Mouse (Mus musculus): ENCODE measurements at regions not wholly inside any gene's neighbourhood (a gene's known extent, or its start where the extent isn't known, plus 50 kb on each side); places are given as distances from the start of the nearest gene placed in this dataset.

GRCm38 (mm10) chr13:107600331-107601131 lies 443.7 kb upstream of the Smim15 start:
- 34% methylated on average over 22 of the region's 22 CpGs for WGBS
- Histone ChIP-seq H3K9me3 (replicated peaks; ENCODE audit: control insufficient read depth, low read length) (peaks cover 4% of the 10 kb centered on the region; the same call in 1 of the 2 replicates), H3K27me3 (ENCODE audit: control insufficient read depth, insufficient read depth, low read length) (no peaks in the 10 kb centered on the region), H3K4me2 (ENCODE audit: low read depth, low read length) (peak overlapping the region; percentile 44), H3K36me3 (replicated peaks; ENCODE audit: control insufficient read depth, insufficient read depth, low read length) (no peaks in the 10 kb centered on the region), H3K4me3 (ENCODE audit: low read depth, low read length) (no peak overlapping the region), H3K27ac (ENCODE audit: low read depth) (no peak overlapping the region), H3K4me1 (ENCODE audit: control insufficient read depth, insufficient read depth) (0 out of 2 replicates have a peak, but pooled peaks cover 8% of the 10 kb centered on the region), H3K9ac (replicated peaks; ENCODE audit: low read depth, low read length) (no peak overlapping the region)
- peak; percentile 38 for DNase-seq (ENCODE audit: low spot score)
- ATAC-seq (ENCODE audit: insufficient read depth, low read depth) = peak; percentile 80
- TF ChIP-seq CTCF (IDR thresholded peaks at IDR 0.05; ENCODE audit: low read depth) (no peak), EP300 (IDR thresholded peaks at IDR 0.05; ENCODE audit: low read depth) (no peak)

GRCm38 (mm10) chr13:107599094-107599644 lies 445.1 kb upstream of the Smim15 start:
- WGBS = 42% methylated on average over 4 of the region's 4 CpGs
- H3K27ac ChIP-seq (ENCODE audit: low read depth) = no peak overlapping the region
- no peaks in the 10 kb centered on the region for H3K36me3 ChIP-seq (replicated peaks; ENCODE audit: control insufficient read depth, insufficient read depth, low read length)
- peaks cover 4% of the 10 kb centered on the region; the same call in 1 of the 2 replicates for H3K9me3 ChIP-seq (replicated peaks; ENCODE audit: control insufficient read depth, low read length)
- H3K27me3 ChIP-seq (ENCODE audit: control insufficient read depth, insufficient read depth, low read length) = no peaks in the 10 kb centered on the region
- H3K9ac ChIP-seq (replicated peaks; ENCODE audit: low read depth, low read length) = no peak overlapping the region
- DNase-seq (ENCODE audit: low spot score) (no peak), ATAC-seq (ENCODE audit: insufficient read depth, low read depth) (no peak)
- H3K4me2 ChIP-seq (ENCODE audit: low read depth, low read length) = no peak overlapping the region
- no peak overlapping the region for H3K4me3 ChIP-seq (ENCODE audit: low read depth, low read length)
- H3K4me1 ChIP-seq (ENCODE audit: control insufficient read depth, insufficient read depth) = 0 out of 2 replicates have a peak, but pooled peaks cover 8% of the 10 kb centered on the region
- TF ChIP-seq CTCF (IDR thresholded peaks at IDR 0.05; ENCODE audit: low read depth) (no peak), EP300 (IDR thresholded peaks at IDR 0.05; ENCODE audit: low read depth) (no peak)

- TF ChIP-seq CTCF (IDR thresholded peaks at IDR 0.05; ENCODE audit: low read depth) = no peak
- no peak for TF ChIP-seq EP300 (IDR thresholded peaks at IDR 0.05; ENCODE audit: low read depth)
- Histone ChIP-seq H3K27ac (ENCODE audit: low read depth) (no peak overlapping the region), H3K9ac (replicated peaks; ENCODE audit: low read depth, low read length) (no peak overlapping the region), H3K4me2 (ENCODE audit: low read depth, low read length) (no peak overlapping the region), H3K4me1 (ENCODE audit: control insufficient read depth, insufficient read depth) (0 out of 2 replicates have a peak, but pooled peaks cover 8% of the 10 kb centered on the region), H3K36me3 (replicated peaks; ENCODE audit: control insufficient read depth, insufficient read depth, low read length) (no peaks in the 10 kb centered on the region), H3K27me3 (ENCODE audit: control insufficient read depth, insufficient read depth, low read length) (no peaks in the 10 kb centered on the region), H3K4me3 (ENCODE audit: low read depth, low read length) (no peak overlapping the region), H3K9me3 (replicated peaks; ENCODE audit: control insufficient read depth, low read length) (0 out of 2 replicates have a peak, but pooled peaks cover under 1% of the 10 kb centered on the region)
- ATAC-seq (ENCODE audit: insufficient read depth, low read depth) = peak; percentile 44; the same call in 1 of the 2 replicates
- no peak for DNase-seq (ENCODE audit: low spot score)
- WGBS = 35% methylated on average over 1 of the region's 1 CpGs
Observed at GRCm38 (mm10) chr13:107598391-107598790, 445.9 kb upstream of the Smim15 start.

GRCm38 (mm10) chr13:107597217-107597616 lies 447.0 kb upstream of the Smim15 start:
- Histone ChIP-seq H3K4me1 (ENCODE audit: control insufficient read depth, insufficient read depth) (0 out of 2 replicates have a peak, but pooled peaks cover 8% of the 10 kb centered on the region), H3K27me3 (ENCODE audit: control insufficient read depth, insufficient read depth, low read length) (no peaks in the 10 kb centered on the region), H3K4me2 (ENCODE audit: low read depth, low read length) (no peak overlapping the region), H3K36me3 (replicated peaks; ENCODE audit: control insufficient read depth, insufficient read depth, low read length) (no peaks in the 10 kb centered on the region), H3K9ac (replicated peaks; ENCODE audit: low read depth, low read length) (no peak overlapping the region), H3K27ac (ENCODE audit: low read depth) (no peak overlapping the region), H3K9me3 (replicated peaks; ENCODE audit: control insufficient read depth, low read length) (no peaks in the 10 kb centered on the region), H3K4me3 (ENCODE audit: low read depth, low read length) (no peak overlapping the region)
- DNase-seq (ENCODE audit: low spot score) = no peak
- WGBS = 67% methylated on average over 2 of the region's 2 CpGs
- TF ChIP-seq CTCF (IDR thresholded peaks at IDR 0.05; ENCODE audit: low read depth) (no peak), EP300 (IDR thresholded peaks at IDR 0.05; ENCODE audit: low read depth) (no peak)
- ATAC-seq (ENCODE audit: insufficient read depth, low read depth) = no peak

GRCm38 (mm10) chr13:107596183-107596582 lies 448.1 kb upstream of the Smim15 start:
- Histone ChIP-seq H3K4me2 (ENCODE audit: low read depth, low read length) (no peak overlapping the region), H3K27me3 (ENCODE audit: control insufficient read depth, insufficient read depth, low read length) (no peaks in the 10 kb centered on the region), H3K9ac (replicated peaks; ENCODE audit: low read depth, low read length) (no peak overlapping the region), H3K27ac (ENCODE audit: low read depth) (no peak overlapping the region), H3K36me3 (replicated peaks; ENCODE audit: control insufficient read depth, insufficient read depth, low read length) (no peaks in the 10 kb centered on the region), H3K4me3 (ENCODE audit: low read depth, low read length) (no peak overlapping the region), H3K9me3 (replicated peaks; ENCODE audit: control insufficient read depth, low read length) (no peaks in the 10 kb centered on the region), H3K4me1 (ENCODE audit: control insufficient read depth, insufficient read depth) (0 out of 2 replicates have a peak, but pooled peaks cover 8% of the 10 kb centered on the region)
- TF ChIP-seq CTCF (IDR thresholded peaks at IDR 0.05; ENCODE audit: low read depth) (no peak), EP300 (IDR thresholded peaks at IDR 0.05; ENCODE audit: low read depth) (no peak)
- 54% methylated on average over 2 of the region's 2 CpGs for WGBS
- ATAC-seq (ENCODE audit: insufficient read depth, low read depth) = no peak
- DNase-seq (ENCODE audit: low spot score) = no peak
